Mouse (Mus musculus) cerebellum, adult 11 months (tissue): ENCODE data around the gene Foxb1.

Experiments used
- DNase-seq: peaks from one replicate; pipeline ENCODE4 v3.0.0; 2022

Gene Foxb1

DNA sequence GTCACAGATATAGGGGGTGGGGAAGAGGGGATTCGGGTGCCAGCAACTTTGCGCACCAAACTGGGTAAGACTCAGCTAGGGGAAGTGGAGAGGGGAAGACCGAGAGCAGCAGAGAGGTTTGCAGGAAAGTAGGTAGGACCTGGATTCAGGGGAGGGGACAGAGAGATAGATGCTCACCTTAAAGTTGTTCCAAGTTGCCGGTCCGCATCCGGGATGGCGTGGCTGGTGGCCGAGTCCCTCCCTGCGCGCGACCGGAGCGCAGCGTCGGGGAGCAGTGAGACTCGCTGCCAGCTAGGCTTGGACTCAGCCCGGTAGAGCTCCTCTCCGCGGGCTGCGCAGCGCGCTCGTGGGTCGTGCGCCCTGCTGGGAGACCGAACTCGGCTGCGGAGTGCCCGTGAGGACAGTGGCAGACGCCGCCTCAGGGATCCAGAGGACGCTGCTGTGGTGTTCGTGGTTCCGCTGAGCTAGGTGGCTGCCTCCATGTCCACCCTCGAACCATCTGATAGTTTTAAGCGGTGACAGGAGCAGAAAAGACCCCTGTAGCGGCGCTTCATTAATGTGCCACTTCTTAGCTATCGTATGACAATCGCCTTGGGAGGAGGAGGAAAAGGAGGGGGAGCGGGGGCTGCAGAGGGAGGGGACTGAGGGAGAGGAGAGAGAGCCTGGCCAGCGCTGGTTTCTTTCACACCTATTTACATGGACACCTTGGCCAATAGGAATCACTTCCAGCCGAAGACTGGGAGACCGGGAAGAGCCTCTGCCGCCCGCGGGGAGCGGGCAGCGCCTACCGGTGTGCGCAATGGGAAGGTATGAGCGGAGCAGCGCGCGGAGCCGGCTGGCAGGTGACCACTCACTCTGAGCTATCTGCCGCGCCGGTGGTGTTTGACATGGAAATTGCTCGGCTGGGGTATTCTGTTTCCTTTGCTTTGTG lies at the start of gene Foxb1:
Gene Foxb1, minus strand, starts transcription at position 570 of the 931 bp plus-strand sequence.
- DNase-seq = no peak

DNA sequence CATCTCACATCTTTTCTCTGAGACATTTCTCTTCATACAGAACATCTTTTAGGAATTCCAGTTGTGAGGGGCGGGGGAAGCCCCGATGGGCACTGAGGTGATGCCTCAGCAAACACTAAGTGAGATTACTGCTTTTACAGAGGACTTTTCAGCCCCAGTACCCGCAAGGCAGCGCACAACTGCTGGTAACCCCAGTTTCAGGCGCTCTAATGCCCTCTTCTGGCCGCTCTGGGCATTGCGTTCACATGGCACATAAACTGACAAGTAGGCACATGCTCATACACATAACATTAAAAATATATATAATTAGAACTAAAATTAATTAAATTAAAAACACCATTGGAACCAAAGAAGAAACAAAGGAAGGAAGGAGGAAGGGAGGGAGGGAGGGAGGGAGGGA lies 29.8 kb upstream of the Foxb1 start:
- DNase-seq = no peak

DNA sequence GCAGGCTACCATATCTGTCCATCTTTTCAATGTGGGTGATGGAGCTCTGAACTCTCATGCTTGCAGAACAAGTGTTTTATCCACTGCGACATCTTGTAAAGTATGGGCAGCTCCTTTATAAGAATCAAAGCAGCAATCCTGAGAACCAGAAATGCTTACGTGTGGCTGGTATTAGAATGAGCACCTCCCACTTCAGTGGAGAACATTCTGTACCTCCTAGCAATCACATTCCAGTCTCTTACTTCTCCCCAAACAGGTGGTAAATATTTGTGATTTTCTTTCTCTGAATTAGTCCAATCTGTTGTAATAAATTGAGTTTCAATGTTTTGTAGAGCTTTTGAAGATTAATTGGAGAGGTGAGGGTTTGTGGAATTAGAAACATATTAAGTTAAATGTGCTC lies 19.3 kb upstream of the Foxb1 start:
- DNase-seq = no peak

DNA sequence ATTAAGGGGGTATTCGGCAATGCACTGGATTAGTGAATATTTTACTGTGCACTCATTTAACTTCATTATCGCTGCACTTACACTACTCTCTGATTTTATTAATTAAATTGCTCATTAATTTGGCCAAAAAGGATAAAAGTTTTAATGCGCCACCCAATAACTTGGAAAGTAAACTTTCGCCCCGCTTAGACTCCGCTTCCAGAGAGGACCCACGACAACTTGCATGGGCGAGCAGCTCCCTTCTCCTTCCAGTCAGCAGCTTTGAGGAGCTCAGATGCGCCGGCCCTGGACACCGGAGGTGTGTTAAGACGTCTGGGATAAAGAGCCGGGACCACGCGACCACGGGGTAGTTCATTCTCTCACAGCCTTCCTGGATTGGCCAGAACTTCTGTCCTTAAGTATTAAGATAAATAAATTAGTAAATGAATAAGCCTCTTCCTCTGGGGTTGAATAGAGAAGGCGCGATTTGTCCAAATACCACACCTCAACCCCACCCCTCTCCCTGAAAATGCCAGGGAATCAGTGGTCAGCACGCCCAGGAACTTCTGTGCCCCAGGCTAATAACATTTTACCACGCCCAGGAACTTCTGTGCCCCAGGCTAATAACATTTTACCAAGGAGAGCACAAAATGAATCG lies 9.3 kb upstream of the Foxb1 start:
- DNase-seq = no peak

DNA sequence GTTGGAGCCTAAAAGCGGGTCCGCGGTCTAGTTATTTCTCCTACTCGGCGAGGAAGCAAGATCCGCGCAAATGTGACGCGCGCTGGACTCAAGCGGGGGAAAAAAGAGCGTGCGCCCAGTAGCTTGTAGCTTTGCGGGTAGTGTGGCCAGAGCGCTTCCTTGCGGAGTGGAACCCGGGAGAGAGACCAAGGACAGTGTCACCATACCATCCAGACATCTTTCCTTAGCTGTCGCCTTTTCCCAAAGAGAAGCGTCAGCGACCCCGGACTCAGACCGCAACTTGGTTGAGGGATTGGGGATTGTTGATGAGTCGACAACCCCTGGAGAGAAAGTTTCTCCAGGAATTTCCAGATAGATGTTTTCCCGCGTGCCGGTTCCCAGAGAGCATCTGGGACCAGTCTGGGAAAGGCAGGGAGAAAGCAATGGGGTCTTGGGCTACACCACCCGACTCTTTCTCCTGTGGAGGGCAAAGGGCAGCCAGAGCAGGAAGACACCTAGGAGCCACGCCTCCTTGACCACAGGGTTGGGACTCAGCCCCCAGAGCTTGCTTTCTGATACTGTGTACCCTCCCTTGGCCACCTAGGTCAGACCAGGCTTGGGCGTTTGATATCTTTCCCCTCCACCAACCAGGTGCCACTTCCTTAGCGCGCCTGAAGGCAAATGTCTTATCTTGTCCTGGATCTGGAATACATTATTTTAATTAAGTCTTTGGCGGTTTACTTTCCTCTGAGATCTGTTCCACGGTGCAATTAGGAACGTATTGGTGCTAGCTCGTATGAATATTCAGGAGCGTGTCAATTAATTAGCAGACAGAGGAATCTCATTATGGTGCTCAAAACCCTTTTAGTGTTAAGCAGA lies 8.6 kb upstream of the Foxb1 start:
- DNase-seq = no peak

DNA sequence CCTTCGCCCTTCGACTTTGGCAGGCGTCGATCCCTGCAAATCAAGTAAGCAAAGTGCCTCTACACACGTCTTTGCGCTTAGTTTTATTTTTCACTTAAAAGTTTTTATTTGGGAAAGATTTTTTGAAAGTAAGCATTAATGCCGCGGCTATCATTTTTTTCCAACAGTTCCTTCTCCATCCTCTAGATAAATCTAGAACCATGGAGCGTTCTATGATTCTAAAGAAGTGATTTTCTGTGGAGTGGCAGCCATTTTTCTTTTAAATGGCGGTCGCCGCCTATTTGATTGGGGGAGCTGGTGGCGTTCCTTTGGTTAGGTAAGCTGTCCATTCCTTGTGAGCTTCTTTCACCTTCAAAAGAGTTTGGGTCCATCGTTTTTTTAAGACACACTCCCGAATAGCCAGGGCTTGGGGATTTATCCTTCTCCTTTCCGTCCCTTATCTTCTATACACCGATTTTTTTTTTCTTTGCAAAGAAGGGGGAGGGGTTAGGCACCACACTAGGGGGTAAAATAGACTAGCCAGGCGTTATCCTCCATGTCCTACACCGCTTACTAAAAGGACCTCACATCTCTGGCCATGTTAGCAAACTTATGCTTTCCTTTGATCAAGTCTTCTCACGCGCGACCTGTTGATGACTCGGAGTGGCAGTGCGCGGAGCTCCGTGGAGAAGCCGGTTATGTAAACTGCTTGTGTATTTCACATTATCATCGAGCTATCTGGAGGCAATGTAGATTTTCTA lies 7.6 kb upstream of the Foxb1 start:
- no peak for DNase-seq

DNA sequence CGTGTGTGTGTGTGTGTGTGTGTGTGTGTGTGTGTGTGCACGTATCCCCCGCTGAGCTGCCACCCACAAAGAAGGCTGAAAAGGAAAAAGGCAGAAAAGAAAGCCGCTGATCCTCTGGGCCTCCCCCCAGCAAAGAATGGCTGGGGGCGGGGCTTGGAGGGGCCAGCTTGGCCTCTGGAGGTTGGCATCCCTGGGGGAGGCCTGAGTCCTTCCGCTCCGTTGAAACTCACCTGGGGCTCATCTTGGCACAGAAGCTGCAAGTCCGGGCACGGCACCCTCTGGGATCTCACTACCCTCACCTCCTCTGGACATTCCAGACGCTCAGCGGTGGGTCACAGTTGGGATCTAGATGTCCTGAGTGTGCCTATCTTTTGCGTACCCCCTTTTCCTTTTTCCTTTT lies 6.7 kb upstream of the Foxb1 start:
- no peak for DNase-seq

DNA sequence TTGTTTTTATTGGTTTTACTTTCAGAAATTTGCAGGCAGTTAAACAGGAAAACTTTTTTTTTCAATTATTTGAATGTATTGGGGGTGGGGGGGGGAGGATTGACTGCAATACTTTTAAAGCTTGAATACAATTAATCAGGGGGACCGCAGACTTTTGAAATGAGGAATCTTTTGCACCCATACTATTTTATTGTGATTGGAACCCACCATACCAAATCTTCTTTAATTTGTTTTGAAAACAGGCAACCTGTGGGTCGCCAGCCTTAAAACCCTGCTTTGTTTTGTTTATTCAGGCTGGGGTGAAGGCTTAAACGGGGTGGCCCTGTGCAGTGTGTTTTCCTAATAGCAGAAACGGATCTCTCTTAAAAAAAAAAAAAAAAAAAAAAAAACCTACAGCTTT lies 6.2 kb upstream of the Foxb1 start:
- DNase-seq = no peak

DNA sequence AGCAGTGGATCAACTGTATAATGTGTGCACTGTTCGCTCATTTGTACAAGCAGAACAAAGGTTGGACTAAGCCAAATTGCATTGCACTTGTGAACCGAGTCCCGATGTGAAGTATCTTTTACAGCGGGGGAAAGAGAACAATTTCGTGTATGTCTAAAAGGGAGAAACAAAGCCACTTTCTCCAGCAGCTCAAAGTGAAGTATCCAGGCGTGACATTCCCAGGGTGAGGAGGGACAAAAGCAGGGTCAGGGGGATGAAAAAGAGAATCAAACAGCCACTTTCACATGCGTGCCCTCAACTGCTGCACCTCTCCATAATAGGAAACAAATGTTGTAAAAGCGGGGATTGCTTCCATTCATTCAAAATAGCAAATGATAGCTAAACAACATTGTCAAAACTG lies 5.6 kb upstream of the Foxb1 start:
- no peak for DNase-seq

DNA sequence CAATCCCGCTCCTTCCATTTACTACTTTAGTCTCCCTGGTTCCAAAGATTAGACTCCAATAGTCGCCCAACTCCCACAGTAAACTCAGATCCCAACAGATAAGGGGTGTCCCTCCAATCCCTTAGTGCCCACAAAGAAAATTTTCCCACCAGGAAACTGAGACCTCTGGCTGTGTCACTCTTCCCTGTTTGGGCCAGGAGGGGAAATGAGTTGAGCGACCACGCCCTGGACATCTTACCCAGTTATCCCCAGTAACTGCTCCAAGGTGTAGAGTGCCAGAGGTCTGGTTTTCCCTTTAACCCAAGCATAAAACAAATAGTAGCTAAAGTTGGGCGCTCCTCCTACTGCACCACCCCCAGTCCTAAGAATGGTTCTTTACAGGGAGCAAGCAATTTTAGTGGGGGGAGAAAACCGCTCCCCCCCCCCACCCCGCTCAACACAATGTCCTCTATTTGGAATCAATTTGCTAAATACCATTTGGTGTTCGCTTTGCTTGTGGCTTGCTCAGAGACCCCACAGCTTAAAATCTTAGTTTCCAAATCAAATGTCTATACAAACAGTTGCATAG lies 4.8 kb upstream of the Foxb1 start:
- DNase-seq = no peak

DNA sequence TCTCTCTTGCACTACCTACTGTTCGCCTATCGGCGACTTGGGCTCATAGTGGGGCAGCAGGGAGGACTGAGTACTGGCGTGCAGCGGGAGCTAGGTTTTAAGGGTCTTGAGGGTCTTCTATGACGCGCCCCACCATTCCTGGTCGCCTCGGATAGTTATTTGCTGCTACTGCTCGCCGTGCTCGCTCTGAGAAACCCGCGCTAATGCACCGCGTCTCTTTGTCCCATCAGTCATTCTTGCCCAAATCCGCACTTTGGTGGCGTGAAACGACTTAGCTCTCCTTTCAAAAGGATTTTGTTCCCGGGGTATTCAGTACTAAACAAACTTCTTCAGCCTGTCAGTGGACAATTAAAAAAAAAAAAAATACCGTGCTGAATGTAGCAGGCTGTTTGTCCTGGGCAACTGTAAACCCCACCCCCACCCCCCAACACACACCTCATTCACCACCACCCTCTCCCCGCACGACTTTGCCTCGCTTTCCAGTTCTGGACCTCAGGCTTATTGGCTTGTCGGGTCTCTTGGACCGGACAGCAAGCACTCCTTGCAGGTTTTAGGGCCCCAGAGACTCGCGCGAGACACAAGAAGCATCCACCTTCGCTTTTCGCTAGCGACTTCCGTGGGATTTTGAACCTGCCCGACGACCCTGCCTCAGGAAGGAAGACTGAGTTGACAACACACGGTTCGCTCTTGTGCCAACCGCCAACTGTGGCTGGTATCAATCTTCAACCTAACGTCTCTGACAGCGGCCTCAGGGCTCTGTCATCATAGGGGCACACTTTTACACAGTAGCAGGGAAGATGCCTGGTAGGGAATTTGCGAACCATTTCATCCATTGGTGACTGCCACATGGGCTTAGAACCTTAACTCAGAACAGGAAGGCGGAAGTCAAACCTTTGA lies 4.1 kb upstream of the Foxb1 start:
- DNase-seq = no peak

DNA sequence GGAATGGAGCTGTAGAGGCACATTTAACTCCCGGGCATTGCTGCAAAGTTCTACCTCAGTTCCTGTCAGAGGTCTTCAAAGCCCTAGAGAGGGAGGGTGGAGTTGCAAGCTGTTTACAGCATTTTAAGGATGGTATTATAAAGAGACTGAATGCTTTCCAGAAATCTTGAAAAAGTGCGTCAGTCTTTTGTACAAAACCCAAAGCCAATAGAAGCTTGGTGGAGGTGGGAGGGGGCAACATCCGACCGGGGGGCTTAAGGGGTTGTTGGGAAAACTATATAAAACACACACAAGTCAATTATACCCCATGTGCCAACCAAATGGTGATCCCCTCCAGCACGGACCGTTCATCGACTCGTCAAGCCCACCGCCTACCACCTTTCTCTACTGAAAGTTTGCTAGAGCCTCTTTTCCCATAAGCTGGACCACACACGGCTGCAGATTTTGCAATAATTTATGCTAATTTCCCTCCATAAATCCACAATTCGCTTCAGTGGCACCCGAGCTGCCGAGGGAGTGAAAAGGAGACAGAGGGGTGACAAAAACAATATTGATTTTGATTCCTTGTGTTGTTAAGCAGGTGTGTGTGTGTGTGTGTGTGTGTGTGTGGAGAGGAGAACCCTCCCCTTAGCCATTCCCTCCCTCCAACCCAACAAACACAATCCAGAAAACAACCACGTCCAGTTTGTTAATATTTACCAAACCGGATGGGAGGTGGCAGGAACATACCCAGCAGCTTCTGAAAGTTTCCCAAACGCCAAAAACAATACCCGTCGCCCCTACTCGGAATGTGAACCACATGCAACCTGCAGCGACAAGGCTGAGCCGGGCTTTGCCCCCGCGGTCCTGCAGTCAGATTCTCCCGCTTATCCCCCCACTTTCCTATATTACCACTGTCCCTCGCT lies 3.2 kb upstream of the Foxb1 start:
- no peak for DNase-seq

DNA sequence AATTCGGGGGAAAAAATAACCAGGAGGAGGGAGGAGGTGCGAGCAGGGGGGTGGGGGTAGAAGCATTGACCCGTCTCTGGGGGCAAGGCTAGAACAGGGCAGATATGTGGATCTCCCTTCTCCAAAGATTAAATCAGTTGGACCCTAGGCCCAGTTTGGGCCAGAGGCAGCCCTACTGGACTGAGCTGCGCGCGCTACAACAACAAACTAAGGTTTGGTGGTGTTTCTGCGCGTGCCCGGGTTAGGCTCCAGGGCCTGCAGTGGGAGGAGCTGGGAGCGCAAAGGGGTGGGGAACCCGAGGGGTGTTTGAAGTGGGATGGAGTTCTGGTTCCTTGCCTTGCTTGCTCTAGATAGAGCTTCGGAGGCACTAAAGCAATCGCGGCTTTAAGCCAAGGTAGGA lies 2.0 kb upstream of the Foxb1 start:
- no peak for DNase-seq

DNA sequence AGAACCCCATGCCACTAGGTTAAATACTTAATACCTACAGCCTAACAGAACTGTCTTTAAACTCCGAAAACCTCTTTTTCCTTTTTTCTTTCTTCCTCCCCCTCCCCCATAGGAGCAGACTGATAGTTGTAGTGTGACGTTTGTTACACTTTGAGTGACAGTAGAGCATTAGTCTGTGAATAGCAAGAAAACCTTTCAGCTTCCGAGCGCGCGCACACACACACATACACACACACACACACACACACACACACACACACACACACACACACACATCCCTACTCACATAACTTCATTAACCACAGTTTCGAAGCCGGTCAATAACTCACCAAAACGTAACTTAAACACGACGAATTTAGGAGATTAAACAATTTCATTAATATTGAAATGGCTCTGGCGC lies 1.5 kb upstream of the Foxb1 start:
- no peak for DNase-seq

DNA sequence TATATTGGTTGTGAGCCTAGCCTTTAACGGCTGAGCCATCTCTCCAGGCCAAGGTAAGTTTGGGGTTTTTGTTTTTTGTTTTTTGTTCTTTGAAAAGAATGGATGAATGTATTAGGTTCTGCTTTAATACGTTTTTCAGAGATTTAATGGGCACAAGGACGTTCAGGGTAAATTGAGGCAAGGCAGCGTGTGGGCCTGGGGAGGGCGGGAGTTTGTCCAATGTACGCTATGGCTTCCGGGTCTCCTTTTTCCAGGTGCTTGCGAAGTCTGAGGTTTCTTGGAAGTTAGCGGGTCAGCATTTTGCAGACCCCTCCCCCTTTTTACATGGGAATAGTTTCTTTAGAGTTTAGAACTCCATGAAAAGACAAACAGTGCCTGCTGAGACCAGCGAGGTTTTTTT lies 829 bp upstream of the Foxb1 start:
- DNase-seq = no peak

DNA sequence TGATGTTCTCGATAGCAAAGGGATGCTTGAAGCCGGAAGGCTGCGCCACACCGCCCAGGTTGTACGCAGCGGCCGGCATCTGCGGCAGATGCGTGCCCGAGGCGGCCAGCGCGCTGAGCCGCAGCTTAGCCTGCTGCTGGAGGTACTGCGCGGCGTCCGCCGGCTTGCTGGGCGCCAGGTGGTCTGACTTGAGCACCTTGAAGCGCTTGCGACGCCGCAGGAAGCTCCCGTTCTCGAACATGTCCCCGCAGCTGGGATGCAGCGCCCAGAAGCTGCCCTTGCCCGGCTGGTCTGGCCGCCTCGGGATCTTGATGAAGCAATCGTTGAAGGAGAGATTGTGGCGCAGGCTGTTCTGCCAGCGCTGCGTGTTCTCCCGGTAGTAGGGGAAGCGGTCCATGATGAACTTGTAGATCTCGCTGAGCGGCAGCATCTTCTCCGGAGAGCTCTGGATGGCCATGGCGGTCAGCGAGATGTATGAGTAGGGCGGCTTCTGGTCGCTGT lies 969 bp downstream of the Foxb1 start:
- DNase-seq = no peak

DNA sequence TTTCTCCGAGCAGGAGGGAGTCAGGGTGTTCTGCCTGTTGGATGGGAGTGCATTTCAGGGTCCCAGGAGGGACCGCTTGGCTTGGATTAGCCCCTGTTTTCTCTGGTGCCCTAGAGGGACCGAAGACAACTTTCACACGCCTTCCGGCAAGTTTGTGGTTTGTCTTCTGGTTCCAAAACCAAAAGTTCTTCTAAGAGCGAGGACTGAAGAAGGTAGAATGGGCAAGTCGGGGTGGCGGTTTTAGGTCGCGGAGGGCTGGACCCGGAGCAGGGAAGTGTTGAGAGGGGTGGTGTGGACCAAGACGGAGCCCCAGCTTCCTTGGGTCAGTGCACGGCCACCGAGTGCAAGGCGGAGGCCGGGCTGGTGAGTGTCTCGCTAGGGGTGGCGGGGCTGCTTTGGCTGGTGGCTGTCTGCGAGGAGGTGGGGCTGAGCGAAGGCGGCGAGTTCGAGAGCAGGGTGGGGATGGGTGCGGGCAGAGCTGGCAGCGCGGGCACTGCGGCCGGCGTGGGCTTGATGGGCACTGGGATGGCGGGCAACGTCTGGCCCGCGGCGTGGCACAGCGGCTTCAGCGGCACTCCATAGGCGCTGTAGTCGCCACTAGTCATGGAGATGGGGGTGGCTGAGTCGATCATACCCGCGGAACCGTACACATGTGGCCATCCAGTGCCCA lies 1.7 kb downstream of the Foxb1 start:
- DNase-seq = no peak

DNA sequence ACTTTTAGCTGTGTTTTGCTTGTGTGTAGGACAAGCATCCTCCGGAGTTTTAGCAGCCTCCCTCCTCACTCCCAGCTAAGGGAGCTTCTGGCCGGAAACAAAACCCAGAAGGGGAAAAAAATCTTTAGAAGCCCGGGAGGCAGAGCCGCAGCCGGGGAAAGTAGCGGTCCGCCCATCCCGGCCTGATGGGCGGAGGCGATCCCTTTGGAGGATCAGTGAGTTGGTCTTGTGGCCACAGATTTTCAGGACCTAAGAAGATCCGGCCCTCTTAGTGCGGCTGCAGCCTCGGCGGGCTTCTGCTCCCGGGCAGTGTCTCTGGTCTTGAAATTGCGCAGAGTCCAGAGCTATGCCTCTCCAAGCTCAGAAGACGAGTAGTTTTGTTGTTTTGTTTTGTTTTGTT lies 2.2 kb downstream of the Foxb1 start:
- DNase-seq = no peak

DNA sequence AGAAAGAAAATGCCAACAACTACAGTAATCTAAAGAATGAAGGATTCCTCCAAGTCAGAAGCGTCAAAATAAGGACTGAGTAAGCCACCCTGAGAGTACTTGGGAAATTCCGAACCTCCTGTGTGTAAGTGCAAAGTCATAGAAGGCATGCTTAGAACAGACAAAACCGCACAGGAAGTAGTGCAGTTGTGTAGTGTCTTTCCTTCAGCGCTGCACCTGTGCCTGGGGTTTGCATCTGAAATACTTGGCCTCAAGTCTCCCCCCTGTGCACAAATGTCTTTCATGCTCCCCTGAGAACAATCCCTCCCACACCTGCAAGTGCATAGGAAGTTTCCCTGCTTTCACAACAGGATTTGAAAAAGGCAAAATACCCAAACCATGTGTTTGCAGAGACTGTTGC lies 3.5 kb downstream of the Foxb1 start:
- no peak for DNase-seq

DNA sequence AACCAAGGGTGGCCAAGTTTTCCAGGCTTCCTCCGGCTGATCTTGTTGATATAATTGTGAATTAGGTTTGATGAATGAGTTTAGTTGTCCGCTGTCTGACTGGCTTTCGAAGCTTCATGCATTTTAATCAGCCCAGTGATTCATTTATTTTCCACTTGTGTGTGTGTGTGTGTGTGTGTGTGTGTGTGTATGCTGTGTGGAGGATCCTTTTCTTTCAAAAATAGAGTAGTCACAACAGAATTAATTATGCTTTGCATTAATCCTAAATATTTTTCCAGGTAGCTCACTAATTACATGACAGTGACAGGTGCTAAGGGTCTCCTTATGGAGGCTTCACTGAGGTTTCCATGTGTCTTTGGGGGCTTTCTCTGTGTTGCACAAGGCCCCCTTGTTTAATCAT lies 4.3 kb downstream of the Foxb1 start:
- DNase-seq = no peak
